Mouse (Mus musculus): ENCODE results near the gene Glis1.

Glis1 gene

GRCm38 (mm10) chr4:107434356-107435237 lies at the start of gene Glis1:
TSS of gene Glis1 (plus strand) at chr4:107434591.
- peak in 1 of 2 experiments; percentile 30 for DNase-seq (ENCODE audit: low spot score in 2 of 2)

GRCm38 (mm10) chr4:107387038-107387437 lies 47.4 kb upstream of the Glis1 start:
- DNase-seq (ENCODE audit: low spot score in 2 of 2), result no peak

DNA sequence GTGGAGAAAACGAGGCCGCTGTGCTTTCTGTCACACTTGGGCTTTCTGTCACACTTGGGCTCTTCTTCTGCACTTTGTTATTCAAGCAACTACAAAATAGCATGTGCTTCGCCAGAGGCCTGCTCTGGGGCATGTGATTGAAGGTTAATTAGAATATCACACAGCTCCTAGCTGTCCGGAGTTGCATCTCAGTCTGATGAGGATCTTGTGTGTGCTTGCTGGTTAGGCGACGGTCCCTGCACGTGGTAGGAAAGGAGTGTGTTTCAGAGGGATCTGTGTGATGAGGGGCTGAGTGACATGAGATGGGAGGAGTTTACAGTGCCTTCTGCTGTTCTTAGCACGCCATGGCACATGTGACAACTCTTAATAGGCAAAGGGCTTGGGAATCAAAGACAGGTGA lies 46.9 kb upstream of the Glis1 start:
- no peak for DNase-seq (ENCODE audit: low spot score in 2 of 2)

DNA sequence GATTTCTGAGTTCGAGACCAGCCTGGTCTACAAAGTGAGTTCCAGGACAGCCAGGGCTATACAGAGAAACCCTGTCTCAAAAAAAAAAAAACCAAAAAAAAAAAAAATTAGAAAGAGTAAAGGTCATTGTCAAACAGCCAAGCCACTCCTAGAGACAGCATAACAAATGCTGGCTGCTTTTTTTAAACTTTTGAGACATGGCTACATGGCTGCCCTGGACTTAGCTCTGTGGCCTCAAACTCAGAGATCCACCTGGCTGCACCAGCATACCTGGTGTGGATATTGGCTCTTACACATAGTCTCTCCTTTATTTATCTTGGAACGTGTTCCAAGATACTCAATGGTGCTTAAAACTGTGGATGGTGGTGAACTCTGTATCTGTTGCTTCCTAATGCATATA lies 46.1 kb upstream of the Glis1 start:
- no peak for DNase-seq (ENCODE audit: low spot score in 2 of 2)

- DNase-seq (ENCODE audit: low spot score in 2 of 2), result no peak
These were observed 45.0 kb upstream of the Glis1 start for GRCm38 (mm10) chr4:107389345-107389744.

DNA sequence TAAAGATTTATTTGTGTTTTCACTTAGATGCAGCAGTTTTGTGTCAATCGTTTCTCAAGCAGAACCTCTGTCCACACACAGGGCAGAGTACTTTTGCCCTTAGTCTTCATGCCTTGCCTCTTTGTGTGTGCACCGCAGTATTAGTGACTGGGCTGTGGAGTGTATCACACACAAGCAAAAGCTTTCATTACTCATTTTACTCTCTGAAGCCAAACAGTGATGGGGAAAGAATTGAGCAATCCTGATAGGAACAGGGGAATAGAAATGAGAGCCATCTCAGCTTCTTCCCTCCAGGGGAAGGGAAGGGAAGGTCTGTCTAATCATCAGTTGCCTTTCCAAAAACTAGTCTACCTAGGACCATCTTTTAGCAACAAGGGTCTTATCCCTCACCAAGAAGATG lies 40.6 kb upstream of the Glis1 start:
- no peak for DNase-seq (ENCODE audit: low spot score in 2 of 2)

DNA sequence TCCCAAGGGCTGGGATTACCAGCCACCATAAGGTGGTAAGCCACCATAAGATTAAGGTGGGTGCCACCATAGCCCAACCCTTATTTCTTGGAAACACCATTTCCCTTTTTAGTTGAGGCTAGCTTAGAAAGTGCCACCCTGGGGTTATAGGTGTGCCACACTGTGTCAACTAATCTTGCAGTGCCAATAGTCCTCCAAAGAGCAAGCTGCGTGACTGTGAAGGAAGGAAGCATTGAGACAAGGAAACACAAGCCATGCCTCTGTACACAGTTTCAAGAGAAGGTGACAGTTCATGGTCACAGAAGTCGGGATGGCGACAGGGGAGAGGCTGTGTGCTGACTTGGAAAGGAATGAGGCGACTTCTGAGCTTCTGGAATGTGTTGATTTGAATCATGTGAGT lies 14.2 kb upstream of the Glis1 start:
- DNase-seq (ENCODE audit: low spot score in 2 of 2), result no peak

- DNase-seq (ENCODE audit: low spot score in 2 of 2), result no peak
These were observed 12.7 kb upstream of the Glis1 start for GRCm38 (mm10) chr4:107421711-107422110.

DNA sequence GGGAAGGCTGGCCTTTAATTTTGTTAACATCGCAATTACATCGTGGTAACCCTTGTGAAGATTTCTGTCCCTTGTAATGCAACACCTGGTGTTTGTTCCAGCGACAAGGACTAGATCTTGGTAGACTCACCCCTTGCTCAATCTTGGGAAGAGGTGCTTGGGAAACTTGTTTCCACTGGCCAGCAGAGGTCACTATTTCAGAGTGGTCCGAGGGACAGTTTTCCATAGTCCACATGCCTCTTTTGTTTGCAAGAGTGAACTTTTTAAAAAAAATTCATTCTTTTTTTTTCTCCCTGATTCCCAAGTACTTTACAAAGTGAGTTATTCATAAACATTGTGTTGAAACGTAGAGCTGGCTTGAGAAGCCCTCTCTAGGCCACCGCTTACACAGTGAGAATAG lies 12.2 kb upstream of the Glis1 start:
- no peak for DNase-seq (ENCODE audit: low spot score in 2 of 2)

GRCm38 (mm10) chr4:107425616-107426015 lies 8.8 kb upstream of the Glis1 start:
- DNase-seq (ENCODE audit: low spot score in 2 of 2), result no peak

DNA sequence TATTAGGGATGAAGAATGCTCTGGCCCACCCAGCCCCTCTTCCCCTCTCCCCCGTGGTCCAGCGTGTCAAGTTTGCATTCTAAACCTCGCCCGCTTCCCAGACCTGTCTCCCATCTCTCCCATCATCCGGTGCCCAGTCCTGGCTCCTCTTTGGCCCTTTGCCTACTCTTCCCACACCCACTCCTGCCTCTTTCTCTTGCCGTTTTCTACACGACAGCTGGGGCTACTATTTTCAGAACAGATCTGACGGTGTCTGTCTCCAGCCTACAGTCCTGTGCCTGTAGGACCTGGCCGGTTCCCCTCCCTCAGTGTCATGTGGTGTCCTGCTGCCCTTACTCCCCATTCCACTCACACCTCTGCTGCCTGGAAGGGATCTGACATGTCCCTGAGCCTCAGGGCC lies 7.8 kb upstream of the Glis1 start:
- no peak for DNase-seq (ENCODE audit: low spot score in 2 of 2)

DNA sequence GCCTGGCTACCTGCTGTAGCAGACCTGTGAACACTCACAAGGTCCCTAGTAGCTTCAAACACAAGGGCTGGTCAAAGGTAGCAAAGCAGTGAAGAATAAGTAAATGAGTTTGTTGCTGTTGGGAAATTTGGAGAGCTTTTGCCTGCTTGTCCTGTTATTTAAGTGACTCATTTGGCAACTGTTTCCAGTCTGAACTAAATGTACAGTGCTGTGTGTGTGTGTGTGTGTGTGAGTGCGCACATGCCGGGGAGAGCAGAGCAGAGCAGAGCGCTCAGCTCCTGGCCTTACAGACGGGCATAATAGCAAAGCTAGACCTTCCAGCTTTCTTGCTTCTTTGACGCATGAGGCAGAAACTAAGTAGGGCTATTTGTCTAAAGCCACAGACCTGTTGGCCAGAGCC lies 1.7 kb upstream of the Glis1 start:
- DNase-seq (ENCODE audit: low spot score in 2 of 2), result peak in 1 of 2 experiments; percentile 37

GRCm38 (mm10) chr4:107433998-107434355 lies 414 bp upstream of the Glis1 start:
- DNase-seq (ENCODE audit: low spot score in 2 of 2), result no peak

DNA sequence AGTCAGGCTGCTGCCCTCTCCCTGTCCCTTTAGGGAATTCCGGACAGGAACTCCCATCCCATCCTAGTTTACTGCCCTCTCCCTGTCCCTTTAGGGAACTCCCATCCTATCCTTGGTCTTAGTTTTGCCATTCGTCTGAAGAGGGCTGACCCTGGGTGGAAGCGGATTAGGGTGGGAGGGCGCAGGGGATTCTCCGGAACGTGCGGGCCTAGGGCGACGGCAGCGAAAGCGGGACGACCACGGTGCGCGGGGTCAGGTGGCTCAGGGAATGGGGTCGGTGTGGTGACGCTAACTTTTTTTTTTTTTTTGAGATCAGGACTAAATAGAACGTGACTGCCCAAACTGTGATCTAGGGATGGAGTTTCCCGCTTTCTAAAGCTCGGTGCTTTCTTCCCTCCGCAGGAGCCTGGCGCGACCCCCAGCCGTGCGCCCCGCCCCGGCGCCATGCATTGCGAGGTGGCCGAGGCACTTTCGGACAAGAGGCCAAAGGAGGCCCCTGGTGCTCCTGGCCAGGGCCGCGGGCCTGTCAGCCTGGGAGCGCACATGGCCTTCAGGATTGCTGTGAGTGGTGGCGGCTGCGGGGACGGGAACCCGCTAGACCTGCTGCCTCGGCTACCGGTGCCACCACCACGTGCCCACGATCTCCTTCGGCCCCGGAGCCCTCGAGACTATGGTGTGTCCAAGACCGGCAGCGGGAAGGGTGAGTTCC lies 1.0 kb downstream of the Glis1 start:
- no peak for DNase-seq (ENCODE audit: low spot score in 2 of 2)

- no peak for DNase-seq (ENCODE audit: low spot score in 2 of 2)
These were observed 2.1 kb downstream of the Glis1 start for GRCm38 (mm10) chr4:107436476-107436875.

DNA sequence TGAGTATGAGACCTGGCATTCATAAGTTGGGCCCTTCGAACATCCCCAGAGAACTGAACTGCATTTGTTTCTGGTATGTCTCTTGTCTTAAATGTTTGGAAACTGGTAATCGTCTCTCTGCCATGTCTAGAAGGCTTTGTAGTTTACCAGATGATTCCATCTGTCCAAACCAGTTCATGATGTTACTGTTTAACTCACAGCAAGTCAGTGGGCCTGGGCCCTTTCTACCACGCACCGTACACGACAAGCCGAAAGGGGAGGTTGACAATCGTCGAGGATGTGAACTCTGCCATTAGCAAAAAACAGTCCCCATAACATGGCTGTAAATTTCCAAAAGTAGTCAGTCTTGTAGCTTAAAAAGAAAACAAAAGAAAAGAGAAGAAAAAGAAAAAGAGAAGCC lies 4.3 kb downstream of the Glis1 start:
- DNase-seq (ENCODE audit: low spot score in 2 of 2), result no peak

GRCm38 (mm10) chr4:107440306-107440705 lies 5.9 kb downstream of the Glis1 start:
- DNase-seq (ENCODE audit: low spot score in 2 of 2), result no peak

GRCm38 (mm10) chr4:107442288-107442687 lies 7.9 kb downstream of the Glis1 start:
- DNase-seq (ENCODE audit: low spot score in 2 of 2), result no peak

DNA sequence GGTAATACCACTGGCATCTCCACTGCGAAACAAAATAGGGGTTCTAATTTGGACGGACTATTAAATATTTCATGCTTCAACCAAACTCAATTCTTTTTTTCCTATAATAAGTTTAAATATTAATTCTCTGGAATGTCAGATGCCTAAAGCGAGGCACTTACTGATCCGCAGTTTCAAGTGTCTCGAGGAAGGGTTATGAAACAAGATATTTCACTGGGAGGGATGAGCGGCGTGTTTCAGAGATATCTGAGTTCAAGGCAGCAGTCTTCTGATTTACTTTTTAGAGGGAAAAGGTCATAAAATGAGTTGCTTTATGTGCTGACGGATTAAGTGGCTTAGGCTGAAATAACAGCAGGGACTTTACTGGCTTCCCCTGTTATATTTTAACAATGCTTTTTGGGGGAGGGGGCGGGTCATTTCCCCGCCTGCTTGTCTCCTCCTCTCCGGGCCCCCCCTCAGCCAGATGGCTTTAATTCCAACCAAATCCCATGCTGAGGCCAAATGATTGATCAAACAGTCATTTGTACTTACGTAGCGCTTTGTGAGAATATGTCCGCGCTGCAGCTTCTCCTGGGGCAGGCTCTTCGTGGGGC lies 8.6 kb downstream of the Glis1 start:
- DNase-seq (ENCODE audit: low spot score in 2 of 2), result no peak

DNA sequence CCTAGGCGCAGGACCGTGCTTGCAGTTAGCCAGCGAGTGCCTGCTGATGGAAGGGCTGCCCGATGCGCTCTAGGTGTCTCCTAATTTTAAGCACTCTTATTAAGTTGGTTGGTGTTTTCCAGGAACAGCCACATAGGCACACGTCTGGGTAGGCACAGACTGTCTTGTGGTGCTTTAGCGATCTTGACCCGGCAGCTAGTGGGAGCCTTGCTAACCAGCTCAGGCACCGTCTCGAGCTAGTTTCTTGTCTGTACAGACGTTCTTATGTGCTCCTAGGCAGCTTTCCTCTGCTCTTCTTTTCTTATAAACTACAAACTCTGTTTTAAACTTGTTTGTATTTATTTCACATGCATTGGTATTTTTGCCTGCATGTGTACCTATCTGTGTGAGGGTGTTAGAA lies 9.2 kb downstream of the Glis1 start:
- DNase-seq (ENCODE audit: low spot score in 2 of 2), result no peak

- DNase-seq (ENCODE audit: low spot score in 2 of 2), result no peak
These were observed 14.1 kb downstream of the Glis1 start for GRCm38 (mm10) chr4:107448481-107448880.

DNA sequence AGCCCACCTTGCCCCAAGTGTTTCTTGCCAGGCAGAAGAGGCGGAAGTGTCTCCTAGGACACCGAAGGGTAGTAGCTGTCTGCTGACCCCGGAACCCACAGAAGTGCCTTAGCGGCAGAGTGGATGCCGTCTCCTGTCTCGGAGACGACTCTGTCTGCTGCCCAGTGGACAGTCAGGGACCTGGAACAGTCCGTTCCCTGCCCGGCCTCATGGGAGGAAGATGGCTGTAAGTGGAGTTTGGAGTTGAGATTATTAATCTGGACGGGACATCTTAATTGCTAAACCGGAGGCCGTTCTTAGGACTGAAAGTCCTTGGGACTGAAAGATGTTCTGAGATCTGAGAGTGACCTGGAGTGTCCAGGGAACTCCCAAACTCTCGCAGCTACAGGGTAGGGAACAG lies 15.1 kb downstream of the Glis1 start:
- DNase-seq (ENCODE audit: low spot score in 2 of 2), result no peak
